Mouse (Mus musculus) lung, postnatal 0 days (tissue): ENCODE results near the gene Pip4k2a.

Source experiments
- CTCF ChIP-seq: IDR thresholded peaks from 2 replicates; pipeline ENCODE4 v1.5.1; 2016; ENCODE audit warnings: antibody characterized with exemption, mild to moderate bottlenecking
- EP300 ChIP-seq: IDR thresholded peaks from 2 replicates; pipeline ENCODE4 v1.6.1; 2016; ENCODE audit warnings: antibody characterized with exemption, mild to moderate bottlenecking, control low read depth

DNA sequence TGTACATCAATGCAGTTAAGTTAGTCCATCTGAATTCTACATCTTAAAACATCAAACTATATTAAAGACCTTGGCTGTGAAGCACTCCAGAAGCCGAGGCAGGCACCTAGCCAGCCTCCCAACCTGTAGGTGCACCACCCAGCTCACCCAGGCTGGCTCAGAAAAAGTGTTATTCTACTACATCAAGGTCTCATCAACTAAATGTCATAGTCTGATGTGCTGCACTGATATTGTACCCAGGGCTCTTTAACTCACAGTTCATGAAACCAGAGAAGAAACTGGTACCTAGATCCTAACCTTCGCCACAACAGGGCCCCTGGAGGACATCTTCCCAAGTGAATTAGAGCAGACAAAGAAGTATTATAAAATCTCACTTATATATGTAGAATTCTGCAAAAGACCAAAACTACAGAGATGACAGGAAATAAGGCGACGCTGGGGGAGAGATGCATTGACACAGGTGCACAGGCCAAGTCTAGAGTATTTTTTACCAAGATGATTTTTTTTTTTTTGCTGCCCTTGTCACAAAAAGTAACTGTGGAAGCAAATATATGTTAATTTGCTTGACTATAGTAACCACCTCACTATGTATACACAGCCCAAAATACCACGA lies 30.4 kb downstream of the Pip4k2a start:
- TF ChIP-seq CTCF (no peak), EP300 (no peak)
